Mouse (Mus musculus): Measurements from ENCODE around the gene Nt5dc1. TPM values are rescaled to one million over a fixed set of nuclear protein-coding genes. Genes with fewer than 3 reads are reported as not detected.

The Nt5dc1 gene
- total and polyA plus RNA-seq, 3 experiments = 14.3 to 25.9 (median 21.1) TPM

- dilution Hi-C loops (cut with MboI; ENCODE audit: extremely low pct_ligation_motif_present, extremely low pct_unique_long_range_greater_than_20kb, low sequenced_read_pairs) (no loop called here), in situ Hi-C loops (cut with MboI; ENCODE audit: low pct_ligation_motif_present, low pct_unique_long_range_greater_than_20kb, low sequenced_read_pairs) (no loop called here)
- H3K4me3 ChIP-seq (replicated peaks in 1 of 3; ENCODE audit: low read depth in 2 of 3, low read length in 2 of 3, poor library complexity in 1 of 3) = no peak overlapping the region
- TF ChIP-seq PAX5 (IDR thresholded peaks at IDR 0.05; ENCODE audit: low read length) = no peak
- TF ChIP-seq JUND (conservative IDR thresholded peaks at IDR 0.05; ENCODE audit: low read depth, low read length) = no peak
- TF ChIP-seq MAZ (IDR thresholded peaks at IDR 0.05; ENCODE audit: low read depth, low read length) = no peak
- no peaks in the 10 kb centered on the region for H3K79me2 ChIP-seq (replicated peaks; ENCODE audit: control insufficient read depth, extremely low read depth, insufficient read depth, poor library complexity, severe bottlenecking)
- H3K9ac ChIP-seq (ENCODE audit: insufficient read depth, low read depth) = no peak overlapping the region
- no peak overlapping the region for H3K27ac ChIP-seq (ENCODE audit: insufficient read depth, low read depth)
- H3K4me1 ChIP-seq (ENCODE audit: control insufficient read depth in 1 of 2, insufficient read depth in 2 of 2) = no peaks in the 10 kb centered on the region
- peaks cover 0 to 8% of the 10 kb centered on the region in 2 experiments for H3K36me3 ChIP-seq (replicated peaks in 1 of 2; ENCODE audit: control insufficient read depth in 1 of 2, insufficient read depth in 1 of 2, low read length in 1 of 2)
- no peak overlapping the region for H3K4me2 ChIP-seq (ENCODE audit: insufficient read depth, low read depth, poor library complexity, severe bottlenecking)
- no peak for DNase-seq (ENCODE audit: extremely low read depth)
- H3K27me3 ChIP-seq (replicated peaks) = no peaks in the 10 kb centered on the region
- no peaks in the 10 kb centered on the region for H3K9me3 ChIP-seq (replicated peaks; ENCODE audit: low read length)
Measured at GRCm38 (mm10) chr10:34373332-34373731, 45.0 kb downstream of the Nt5dc1 start.

- H3K4me2 ChIP-seq (ENCODE audit: insufficient read depth, low read depth, poor library complexity, severe bottlenecking) = no peak overlapping the region
- no peak overlapping the region for H3K27ac ChIP-seq (ENCODE audit: insufficient read depth, low read depth)
- no peaks in the 10 kb centered on the region for H3K9me3 ChIP-seq (replicated peaks; ENCODE audit: low read length)
- dilution Hi-C loops (cut with MboI; ENCODE audit: extremely low pct_ligation_motif_present, extremely low pct_unique_long_range_greater_than_20kb, low sequenced_read_pairs) = no loop called here
- H3K36me3 ChIP-seq (replicated peaks in 1 of 2; ENCODE audit: control insufficient read depth in 1 of 2, insufficient read depth in 1 of 2, low read length in 1 of 2) = peaks cover 0 to 7% of the 10 kb centered on the region in 2 experiments
- H3K9ac ChIP-seq (ENCODE audit: insufficient read depth, low read depth) = no peak overlapping the region
- in situ Hi-C loops (cut with MboI; ENCODE audit: low pct_ligation_motif_present, low pct_unique_long_range_greater_than_20kb, low sequenced_read_pairs) = no loop called here
- TF ChIP-seq RCOR1 (conservative IDR thresholded peaks at IDR 0.05; ENCODE audit: low read depth, low read length) (no peak), CTCF (conservative IDR thresholded peaks at IDR 0.05 in 1 of 2, IDR thresholded peaks at IDR 0.05 in 1 of 2; ENCODE audit: low read depth in 2 of 2, low read length in 2 of 2) (peak; percentile 35 to 50; a peak in 3 of 4 replicates), SMC3 (IDR thresholded peaks at IDR 0.05; ENCODE audit: low read depth, low read length) (no peak), BHLHE40 (IDR thresholded peaks at IDR 0.05; ENCODE audit: low read depth, low read length) (no peak), RAD21 (IDR thresholded peaks at IDR 0.05; ENCODE audit: low read depth, low read length) (peak; percentile 14), MYC (IDR thresholded peaks at IDR 0.05; ENCODE audit: low read depth, low read length) (no peak)
- H3K79me2 ChIP-seq (replicated peaks; ENCODE audit: control insufficient read depth, extremely low read depth, insufficient read depth, poor library complexity, severe bottlenecking) = no peaks in the 10 kb centered on the region
- no peaks in the 10 kb centered on the region for H3K27me3 ChIP-seq (replicated peaks)
- H3K4me1 ChIP-seq (ENCODE audit: control insufficient read depth in 1 of 2, insufficient read depth in 2 of 2) = no peaks in the 10 kb centered on the region
- no peak overlapping the region for H3K4me3 ChIP-seq (replicated peaks in 1 of 3; ENCODE audit: low read depth in 2 of 3, low read length in 2 of 3, poor library complexity in 1 of 3)
- no peak for DNase-seq (ENCODE audit: extremely low read depth)
Measured at GRCm38 (mm10) chr10:34368138-34368537, 50.2 kb downstream of the Nt5dc1 start.

GRCm38 (mm10) chr10:34363756-34364155 lies 54.6 kb downstream of the Nt5dc1 start:
- Histone ChIP-seq H3K9me3 (replicated peaks; ENCODE audit: low read length) (no peaks in the 10 kb centered on the region), H3K79me2 (replicated peaks; ENCODE audit: control insufficient read depth, extremely low read depth, insufficient read depth, poor library complexity, severe bottlenecking) (no peaks in the 10 kb centered on the region), H3K4me2 (ENCODE audit: insufficient read depth, low read depth, poor library complexity, severe bottlenecking) (no peak overlapping the region), H3K4me3 (replicated peaks in 1 of 3; ENCODE audit: low read depth in 2 of 3, low read length in 2 of 3, poor library complexity in 1 of 3) (no peak overlapping the region), H3K4me1 (ENCODE audit: control insufficient read depth in 1 of 2, insufficient read depth in 2 of 2) (no peaks in the 10 kb centered on the region), H3K9ac (ENCODE audit: insufficient read depth, low read depth) (no peak overlapping the region), H3K36me3 (replicated peaks in 1 of 2; ENCODE audit: control insufficient read depth in 1 of 2, insufficient read depth in 1 of 2, low read length in 1 of 2) (peaks cover 0 to 8% of the 10 kb centered on the region in 2 experiments), H3K27ac (ENCODE audit: insufficient read depth, low read depth) (no peak overlapping the region), H3K27me3 (replicated peaks) (no peaks in the 10 kb centered on the region)
- no peak for TF ChIP-seq MAFK (IDR thresholded peaks at IDR 0.05; ENCODE audit: insufficient replicate concordance, low read length)
- no peak for TF ChIP-seq MXI1 (IDR thresholded peaks at IDR 0.05; ENCODE audit: low read depth, low read length)
- TF ChIP-seq CHD1 (IDR thresholded peaks at IDR 0.05; ENCODE audit: low read depth, low read length) = no peak
- no peak for TF ChIP-seq BHLHE40 (IDR thresholded peaks at IDR 0.05; ENCODE audit: low read depth, low read length)
- no peak for TF ChIP-seq EP300 (IDR thresholded peaks at IDR 0.05; ENCODE audit: low read length)
- no peak for TF ChIP-seq TCF12 (IDR thresholded peaks at IDR 0.05; ENCODE audit: low read depth, low read length)
- no peak for TF ChIP-seq TBP (conservative IDR thresholded peaks at IDR 0.05; ENCODE audit: low read depth, low read length)
- no peak for TF ChIP-seq SMC3 (IDR thresholded peaks at IDR 0.05; ENCODE audit: low read depth, low read length)
- no peak for TF ChIP-seq RAD21 (IDR thresholded peaks at IDR 0.05; ENCODE audit: low read depth, low read length)
- TF ChIP-seq MYC (IDR thresholded peaks at IDR 0.05; ENCODE audit: low read depth, low read length) = no peak
- no peak for TF ChIP-seq USF2 (conservative IDR thresholded peaks at IDR 0.05; ENCODE audit: low read depth, low read length)
- TF ChIP-seq USF1 (IDR thresholded peaks at IDR 0.05; ENCODE audit: low read depth, low read length) = no peak
- in situ Hi-C loops (cut with MboI; ENCODE audit: low pct_ligation_motif_present, low pct_unique_long_range_greater_than_20kb, low sequenced_read_pairs) = no loop called here
- dilution Hi-C loops (cut with MboI; ENCODE audit: extremely low pct_ligation_motif_present, extremely low pct_unique_long_range_greater_than_20kb, low sequenced_read_pairs) = no loop called here
- no peak for DNase-seq (ENCODE audit: extremely low read depth)
